Mouse (Mus musculus) left cerebral cortex, postnatal 25 days (tissue): ENCODE results near the gene Fam71e2. TPM values are rescaled to one million over a fixed set of nuclear protein-coding genes. Genes with fewer than 3 reads are reported as not detected.
A peak's percentile ranks its signal among the peaks of the same experiment; 100 is the strongest.
"Not testable (repeated sequence)": the region's sequence is repeated elsewhere in the genome, so short reads cannot be mapped to it uniquely, and the experiment has no call there.

Experiments
- DNase-seq, 2 experiments: peaks; one replicate each; pipeline ENCODE4 v3.0.0; 2022; ENCODE audit warnings: low spot score in 2 of 2, mixed read lengths in 1 of 2
- intact Hi-C: fragments of 180-260 bp; cut with DNase I; formaldehyde crosslinking; loops from one replicate; pipeline ENCODE4 v1.15.1; 2025
- total RNA-seq, 2 experiments: library from RNA; stranded (reverse); gene quantifications; 2 replicates each; pipeline ENCODE4 v1.2.3; 2021

Fam71e2 gene
- not detected for total RNA-seq

GRCm38 (mm10) chr7:4771202-4771601, at the start of gene Fam71e2:
TSS of gene Fam71e2 (minus strand) at chr7:4771302.
- intact Hi-C loops, result no loop called here
- DNase-seq, result no peak

DNA sequence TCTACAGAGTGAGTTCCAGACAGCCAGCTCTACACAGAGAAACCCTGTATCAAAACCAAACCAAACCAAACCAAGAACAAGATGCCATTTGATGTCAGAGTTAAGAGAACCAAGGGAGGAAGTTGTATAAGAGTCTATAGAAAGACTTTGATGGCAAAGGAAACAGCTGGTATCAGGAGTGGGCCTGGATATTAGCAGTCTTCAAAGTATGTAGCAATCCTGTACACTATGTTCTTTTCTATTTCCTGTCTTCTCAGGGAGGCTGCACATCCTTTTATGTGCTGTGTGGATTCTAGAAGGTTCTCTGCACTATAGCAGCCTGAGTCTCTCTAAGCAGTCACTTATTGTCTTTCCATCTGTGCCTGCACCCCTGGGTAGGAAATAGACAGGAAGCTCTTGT, 45.5 kb upstream of the Fam71e2 start:
- DNase-seq, result no peak
- intact Hi-C loops, result no loop called here

- DNase-seq, result no peak
- intact Hi-C loops, result loop anchor here (5.0 kb wide), 2 partner anchors 109 to 266 kb away; partner anchors contain the start of genes Nat14 and Syt5
Observed at GRCm38 (mm10) chr7:4813105-4813791, 42.1 kb upstream of the Fam71e2 start.

- DNase-seq, result peak; percentile 98 to 100
- intact Hi-C loops, result loop anchor here (5.0 kb wide), 2 partner anchors 110 to 265 kb away; partner anchors contain the start of genes Nat14 and Syt5
Observed at GRCm38 (mm10) chr7:4812303-4813104, 41.4 kb upstream of the Fam71e2 start, which contains the start of gene Ube2s. TSS of gene Ube2s (minus strand) at chr7:4812590.

- DNase-seq, result no peak
Observed at GRCm38 (mm10) chr7:4811842-4812302, 40.8 kb upstream of the Fam71e2 start.

GRCm38 (mm10) chr7:4811131-4811530, 40.0 kb upstream of the Fam71e2 start:
- intact Hi-C loops, result loop anchor here (1.0 to 5.0 kb wide), 3 partner anchors 111 to 264 kb away; partner anchors contain the start of genes Nat14 and Syt5
- not testable (repeated sequence) for DNase-seq

More at GRCm38 (mm10) chr7:4811842-4812302, 40.8 kb upstream of the Fam71e2 start:
- intact Hi-C loops, result loop anchor here (1.0 to 5.0 kb wide), 3 partner anchors 110 to 265 kb away; partner anchors contain the start of genes Nat14 and Syt5

DNA sequence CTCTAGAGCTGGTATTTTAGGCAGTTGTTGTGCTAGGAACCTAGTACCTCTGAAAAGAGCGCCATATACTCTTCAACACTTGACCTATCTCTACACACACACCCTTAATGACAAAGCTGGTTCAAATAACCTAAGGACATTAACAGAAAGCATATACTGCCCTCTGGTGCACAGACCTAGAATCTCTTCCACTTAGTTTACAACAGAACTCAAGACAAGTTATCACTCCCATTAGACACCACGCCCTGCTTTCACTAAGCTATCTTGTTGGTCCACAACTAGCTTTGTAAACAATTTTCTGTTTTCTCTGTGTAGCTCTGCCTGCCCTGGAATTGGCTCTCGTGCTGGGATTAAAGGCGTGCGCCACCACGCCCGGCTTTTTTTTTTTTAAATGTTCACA, 35.6 kb upstream of the Fam71e2 start:
- peak in 1 of 2 experiments; percentile 58 for DNase-seq
- intact Hi-C loops, result loop anchor here (2.0 kb wide), 1 partner anchor 250 kb away; no protein-coding TSS in a partner anchor

GRCm38 (mm10) chr7:4802247-4802646, 31.1 kb upstream of the Fam71e2 start:
- no peak for DNase-seq
- intact Hi-C loops, result no loop called here

DNA sequence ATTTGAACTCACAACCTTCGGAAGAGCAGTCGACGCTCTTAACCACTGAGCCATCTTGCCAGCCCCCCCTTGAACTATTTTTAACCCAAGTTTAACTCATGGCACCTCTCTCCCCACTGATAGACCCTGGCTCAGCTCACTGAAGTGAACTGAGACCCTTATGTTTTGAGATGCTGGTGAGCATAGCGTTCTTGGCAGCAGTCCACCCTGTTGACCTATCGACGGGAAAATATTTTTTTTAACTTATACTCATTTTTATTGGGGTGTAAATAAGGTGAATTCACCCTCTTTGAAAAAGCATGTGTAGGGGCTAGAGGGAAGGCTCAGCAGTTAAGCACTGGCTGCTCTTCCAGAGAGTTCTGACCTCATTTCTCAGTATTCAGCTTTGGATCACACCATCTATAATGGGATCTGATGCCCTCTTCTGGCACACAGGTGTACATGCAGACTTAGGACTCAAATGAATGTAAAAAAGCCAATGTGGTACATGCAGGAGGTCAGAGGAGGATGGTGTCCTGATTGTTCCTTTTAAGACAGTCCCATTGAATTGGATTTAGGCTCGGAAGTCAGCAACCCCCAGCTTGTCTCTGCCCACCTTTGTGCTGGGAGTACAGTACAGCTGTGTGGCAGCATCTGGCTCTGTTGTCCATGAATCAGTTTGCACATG, 24.8 kb upstream of the Fam71e2 start:
- peak; percentile 41 to 52 for DNase-seq
- intact Hi-C loops, result loop anchor here (5.0 kb wide), 1 partner anchor 174 kb away; no protein-coding TSS in a partner anchor

- no peak for DNase-seq
- intact Hi-C loops, result loop anchor here (5.0 kb wide), 1 partner anchor 172 kb away; no protein-coding TSS in a partner anchor
Observed at GRCm38 (mm10) chr7:4794631-4795168, 23.6 kb upstream of the Fam71e2 start.

DNA sequence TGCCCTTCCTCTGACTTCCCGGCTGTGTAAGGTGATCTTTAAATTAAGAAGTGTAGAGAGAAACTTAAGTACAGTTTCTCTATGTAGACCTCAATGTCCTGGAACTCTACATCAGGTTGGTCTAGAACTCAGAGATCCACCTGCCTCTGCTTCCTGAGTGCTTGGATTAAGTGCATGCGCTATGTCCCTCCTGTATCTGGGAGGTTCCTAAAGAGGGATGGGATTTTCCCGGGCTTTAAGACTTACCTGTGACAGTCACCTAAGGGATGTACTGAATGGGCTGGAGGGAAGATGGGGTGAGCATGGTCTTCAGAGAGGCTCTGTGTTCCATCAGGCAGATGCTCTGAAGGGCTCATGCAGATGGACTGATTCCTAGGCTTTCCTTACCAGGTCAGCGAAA, 22.6 kb upstream of the Fam71e2 start:
- no peak for DNase-seq
- intact Hi-C loops, result loop anchor here (2.0 kb wide), 1 partner anchor 55 kb away; no protein-coding TSS in a partner anchor

- intact Hi-C loops, result loop anchor here (2.0 kb wide), 1 partner anchor 54 kb away; no protein-coding TSS in a partner anchor
- DNase-seq, result peak in 1 of 2 experiments; percentile 8
Observed at GRCm38 (mm10) chr7:4793248-4793647, 22.1 kb upstream of the Fam71e2 start.

GRCm38 (mm10) chr7:4792278-4793212, 21.4 kb upstream of the Fam71e2 start, which contains the start of gene Rpl28:
TSS of gene Rpl28 (plus strand) at chr7:4792874.
- intact Hi-C loops, result loop anchor here (2.0 kb wide), 1 partner anchor 54 kb away; no protein-coding TSS in a partner anchor
- peak; percentile 97 to 98 for DNase-seq

GRCm38 (mm10) chr7:4789436-4789935, 18.4 kb upstream of the Fam71e2 start, which contains the start of gene Tmem238:
TSS of gene Tmem238 (minus strand) at chr7:4789656.
- intact Hi-C loops, result loop anchor here (2.0 kb wide), 1 partner anchor 99 kb away; the partner anchor contains the start of gene Brsk1
- peak in 1 of 2 experiments; percentile 11 for DNase-seq

DNA sequence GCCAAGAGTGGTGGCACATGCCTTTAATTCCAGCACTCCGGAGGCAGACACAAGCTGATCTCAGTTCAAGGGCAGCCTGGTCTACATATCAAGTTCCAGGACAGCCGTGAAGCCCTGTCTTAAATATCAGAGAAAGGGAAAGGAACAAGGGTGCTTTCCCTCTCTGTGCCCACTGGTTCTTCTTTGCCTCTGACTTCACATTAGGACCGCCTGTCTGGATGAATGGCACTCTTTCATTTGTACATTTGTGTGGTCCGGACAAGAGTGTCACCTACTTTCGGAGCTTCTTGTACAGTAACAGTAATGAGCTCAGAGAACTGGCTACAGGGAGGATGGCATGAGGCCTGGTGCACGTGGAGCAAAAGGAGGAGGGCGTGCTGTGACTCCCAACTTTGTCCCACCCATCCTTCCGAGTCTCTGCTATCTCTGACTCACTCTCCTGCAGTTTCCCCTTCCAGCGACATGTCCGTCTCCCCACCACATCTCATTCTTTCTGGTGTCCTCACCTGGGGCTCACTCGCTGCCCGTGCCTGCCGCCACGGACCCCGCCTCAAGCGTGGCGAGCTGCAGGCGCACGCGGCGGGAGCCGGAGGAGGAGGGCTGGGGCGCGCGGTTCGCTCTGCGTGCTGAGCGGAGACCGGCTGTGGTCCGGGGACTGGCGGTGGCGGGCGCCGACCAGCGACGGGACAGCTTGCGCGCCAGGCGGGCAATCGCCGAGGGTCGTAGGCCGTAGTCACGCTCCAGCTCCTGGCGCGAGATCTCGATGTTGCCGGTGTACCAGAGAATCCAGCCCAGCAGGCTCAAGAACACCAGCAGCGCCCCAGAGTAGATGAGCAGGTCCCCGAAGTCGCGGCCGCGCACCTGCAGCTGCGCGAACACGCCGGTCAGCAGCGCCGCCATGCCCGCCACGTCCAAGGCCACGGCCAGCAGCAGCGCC, 17.7 kb upstream of the Fam71e2 start:
- intact Hi-C loops, result loop anchor here (2.0 kb wide), 1 partner anchor 98 kb away; the partner anchor contains the start of gene Brsk1
- DNase-seq, result peak; percentile 42 to 66

DNA sequence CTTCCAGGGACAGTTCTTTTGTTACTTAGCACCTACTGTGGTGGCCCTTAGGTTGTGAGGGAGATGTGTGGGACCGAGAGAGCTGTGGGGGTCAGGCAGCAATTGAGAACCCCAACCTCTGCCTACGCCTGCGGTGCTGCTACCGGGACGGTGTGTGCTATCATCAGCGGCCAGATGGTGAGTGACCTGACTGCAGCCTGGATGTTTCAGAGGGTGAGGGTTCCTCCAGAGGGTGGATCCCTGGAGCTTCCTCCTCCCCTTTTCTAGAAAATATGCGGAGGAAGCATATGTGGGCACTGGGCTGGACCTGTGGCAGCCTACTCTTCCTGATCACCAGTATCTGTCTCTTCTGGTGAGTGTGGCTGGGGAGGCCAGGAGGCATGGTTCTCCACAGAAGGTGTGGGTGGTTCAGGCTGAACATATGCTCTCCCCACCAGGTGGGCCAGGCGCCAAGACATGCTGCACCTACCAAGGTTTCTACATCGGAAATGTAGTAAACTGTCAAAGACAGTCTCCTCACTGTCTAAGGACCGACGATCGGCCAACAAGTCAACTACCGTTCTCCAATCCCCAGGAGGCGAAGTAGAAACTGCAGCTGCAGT, 12.7 kb upstream of the Fam71e2 start:
- intact Hi-C loops, result no loop called here
- peak in 1 of 2 experiments; percentile 69 for DNase-seq
